Mouse (Mus musculus) lung, postnatal 10 days (tissue): ENCODE data around the gene Spr.
"Not testable (repeated sequence)": the region's sequence is repeated elsewhere in the genome, so short reads cannot be mapped to it uniquely, and the experiment has no call there.

ENCODE experiments used
- DNase-seq: peaks from one replicate; pipeline ENCODE4 v3.0.0; 2021

The Spr gene

DNA sequence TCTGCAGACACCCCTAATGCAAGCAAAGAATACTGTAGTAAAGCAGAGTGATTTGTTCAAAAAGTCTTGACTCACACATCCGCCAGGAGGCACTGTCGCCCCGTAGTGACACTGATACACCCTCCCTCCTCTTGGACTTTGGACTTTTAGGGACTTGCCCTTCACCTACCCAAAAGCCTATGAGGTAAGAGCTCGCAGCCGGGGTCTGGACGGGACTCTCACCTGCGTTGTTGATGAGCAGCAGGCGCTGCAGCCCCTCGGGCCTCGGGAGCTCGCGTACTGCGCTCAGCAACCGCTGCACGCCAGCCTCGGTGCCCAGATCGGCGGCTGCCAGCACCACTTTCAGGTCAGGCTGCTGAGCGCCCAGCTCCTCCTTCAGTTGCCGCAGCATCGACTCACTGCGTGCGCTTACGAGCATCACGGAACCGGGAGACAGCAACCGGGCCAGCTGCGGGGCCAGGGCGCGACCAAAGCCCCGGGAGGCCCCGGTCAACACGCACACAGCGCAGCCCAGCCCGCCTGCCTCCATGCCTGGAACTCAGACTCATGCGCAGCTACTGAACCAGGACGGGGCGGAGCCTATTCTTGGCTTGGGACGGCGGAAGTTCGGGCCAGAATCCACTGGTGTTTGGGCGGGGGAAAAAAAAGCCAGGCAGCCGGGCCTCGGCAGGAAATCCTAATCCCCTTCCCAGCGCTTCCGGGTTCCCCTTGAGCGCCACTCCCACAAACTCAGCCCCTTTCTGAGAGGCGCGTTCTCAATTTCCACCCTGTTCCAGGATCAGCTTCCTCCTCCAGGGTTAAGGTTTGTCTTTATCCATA, at the start of gene Spr:
TSS of gene Spr (minus strand) at position 550 of the 819 bp plus-strand sequence.
- DNase-seq, result peak; percentile 98

DNA sequence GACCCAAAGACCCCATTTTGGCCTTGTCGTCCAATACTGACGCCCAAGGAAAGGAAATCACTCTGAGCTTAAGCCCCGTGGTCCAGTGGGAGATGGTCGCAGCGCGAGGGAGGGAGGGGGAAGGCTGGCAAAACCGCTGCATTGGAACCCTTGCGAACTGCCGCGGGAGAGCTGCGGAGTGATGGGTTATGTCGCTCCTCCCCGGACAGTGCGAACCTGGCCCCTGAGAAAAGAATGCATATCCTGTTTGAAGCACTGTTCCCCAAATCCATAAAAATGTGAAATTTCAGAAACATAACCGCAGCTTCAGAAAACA, 49.1 kb upstream of the Spr start:
- no peak for DNase-seq

DNA sequence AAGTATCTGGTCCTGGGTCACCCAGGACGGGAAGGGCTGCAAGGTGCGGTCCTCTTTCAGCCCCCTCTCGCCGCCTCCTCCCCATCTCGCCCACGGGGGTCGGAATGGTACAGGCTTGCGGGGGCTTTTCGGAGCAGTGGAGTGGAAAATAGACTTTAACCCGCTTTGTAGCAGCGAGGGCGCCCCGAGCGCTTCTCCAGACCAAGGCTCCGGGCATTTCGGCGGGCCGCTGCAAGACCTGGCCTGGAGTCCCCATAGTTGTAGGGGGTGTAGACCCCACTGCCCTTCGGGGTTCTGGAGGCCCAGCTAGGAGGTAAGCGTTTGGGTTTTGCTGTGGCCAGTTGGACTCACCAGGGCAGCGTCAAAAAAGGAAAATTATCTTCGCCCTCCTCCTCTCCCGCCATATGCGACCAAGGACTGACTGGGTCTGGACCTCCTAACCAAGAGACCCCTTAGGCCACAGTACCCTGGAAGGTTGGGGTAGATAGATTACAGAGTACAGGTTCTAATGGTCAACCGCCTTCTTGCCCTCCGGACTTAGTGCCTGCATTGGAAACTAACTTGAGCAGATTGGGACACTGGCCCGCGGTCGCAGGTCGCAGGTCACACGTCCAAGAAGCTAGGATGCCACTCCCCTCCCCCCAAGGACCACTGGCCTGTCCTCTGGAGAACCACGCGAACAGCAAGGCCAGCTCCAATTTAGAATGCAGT, 48.6 kb upstream of the Spr start:
- no peak for DNase-seq

DNA sequence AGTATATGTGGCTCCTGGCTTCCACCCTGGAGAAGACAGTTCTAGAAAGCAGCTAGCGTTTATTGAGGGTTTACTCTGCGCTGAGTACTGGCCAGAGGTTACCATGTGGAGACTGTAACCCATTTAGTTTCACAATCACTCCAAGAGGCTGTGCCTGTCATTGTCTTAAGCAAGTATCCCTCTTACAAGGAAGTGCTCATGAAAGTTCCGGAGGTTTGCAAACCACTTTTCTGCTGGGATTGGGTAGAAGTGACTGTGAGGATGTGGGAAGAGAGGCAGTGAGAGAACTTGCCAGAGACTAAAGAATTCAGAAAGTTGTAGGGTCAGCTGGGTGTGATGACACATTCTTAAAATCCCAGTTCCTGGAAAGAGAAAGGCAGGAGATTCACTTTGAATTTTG, 46.4 kb upstream of the Spr start:
- no peak for DNase-seq

DNA sequence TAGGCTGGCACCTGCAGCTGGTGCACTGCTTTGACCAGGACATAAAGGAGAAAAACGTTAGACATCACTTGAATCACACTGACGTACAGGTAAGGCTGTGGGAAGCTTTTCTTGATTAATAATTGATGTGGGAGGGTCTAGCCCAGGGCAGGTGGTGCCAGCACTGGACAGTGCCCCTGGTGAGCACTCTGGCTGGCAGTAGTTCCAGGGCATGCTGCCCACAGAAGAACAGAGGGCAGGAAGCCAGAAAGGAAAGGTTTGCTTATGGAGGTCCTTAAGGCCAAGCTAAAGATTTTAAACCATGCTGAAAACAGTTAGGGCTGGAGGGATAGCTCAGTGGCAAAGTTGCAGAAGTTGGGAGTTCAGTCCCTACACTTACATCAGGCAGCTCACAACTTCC, 42.5 kb upstream of the Spr start:
- no peak for DNase-seq

DNA sequence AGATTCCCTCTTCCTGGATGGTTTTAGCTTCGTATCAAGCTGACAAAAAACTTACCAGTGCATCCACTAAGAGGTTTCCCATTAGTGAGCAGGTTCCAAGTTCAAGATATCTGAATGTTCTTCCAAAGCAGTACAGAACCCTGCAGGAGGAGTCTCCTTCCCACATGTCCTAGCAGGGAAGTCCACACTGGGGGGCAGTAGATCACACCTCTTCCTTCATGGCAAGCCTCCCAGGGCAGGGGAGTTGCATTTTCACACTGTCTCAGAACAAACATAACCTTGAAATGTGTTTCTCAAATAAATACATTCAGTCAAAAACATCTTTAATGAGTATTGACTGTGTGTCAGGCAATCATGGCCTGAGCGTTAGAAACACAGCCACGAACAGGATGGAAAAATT, 42.0 kb upstream of the Spr start:
- no peak for DNase-seq

DNA sequence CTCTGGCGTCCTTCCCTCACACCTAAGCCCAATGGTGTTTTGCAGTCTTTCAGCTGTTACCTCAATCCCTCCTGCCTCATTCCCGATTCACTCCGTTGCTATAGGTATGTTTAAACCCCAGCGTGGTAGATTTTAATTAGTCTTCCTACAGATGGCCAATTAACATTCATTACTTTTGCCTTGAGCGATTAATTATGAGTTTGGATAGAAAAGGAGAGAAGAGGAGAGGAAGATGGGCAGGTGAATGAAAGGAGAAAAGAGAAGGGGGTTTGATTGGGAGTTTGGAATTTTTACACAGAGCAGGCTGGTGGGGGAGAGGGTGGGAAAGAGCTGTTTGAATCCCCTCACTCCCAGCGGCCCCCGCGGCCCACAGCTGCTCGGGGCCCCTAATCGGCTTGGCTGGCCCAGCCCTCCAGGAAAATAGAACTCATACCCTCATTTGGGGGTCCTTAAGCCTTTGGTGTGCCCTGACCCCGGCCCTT, 27.9 kb upstream of the Spr start:
- DNase-seq, result no peak

DNA sequence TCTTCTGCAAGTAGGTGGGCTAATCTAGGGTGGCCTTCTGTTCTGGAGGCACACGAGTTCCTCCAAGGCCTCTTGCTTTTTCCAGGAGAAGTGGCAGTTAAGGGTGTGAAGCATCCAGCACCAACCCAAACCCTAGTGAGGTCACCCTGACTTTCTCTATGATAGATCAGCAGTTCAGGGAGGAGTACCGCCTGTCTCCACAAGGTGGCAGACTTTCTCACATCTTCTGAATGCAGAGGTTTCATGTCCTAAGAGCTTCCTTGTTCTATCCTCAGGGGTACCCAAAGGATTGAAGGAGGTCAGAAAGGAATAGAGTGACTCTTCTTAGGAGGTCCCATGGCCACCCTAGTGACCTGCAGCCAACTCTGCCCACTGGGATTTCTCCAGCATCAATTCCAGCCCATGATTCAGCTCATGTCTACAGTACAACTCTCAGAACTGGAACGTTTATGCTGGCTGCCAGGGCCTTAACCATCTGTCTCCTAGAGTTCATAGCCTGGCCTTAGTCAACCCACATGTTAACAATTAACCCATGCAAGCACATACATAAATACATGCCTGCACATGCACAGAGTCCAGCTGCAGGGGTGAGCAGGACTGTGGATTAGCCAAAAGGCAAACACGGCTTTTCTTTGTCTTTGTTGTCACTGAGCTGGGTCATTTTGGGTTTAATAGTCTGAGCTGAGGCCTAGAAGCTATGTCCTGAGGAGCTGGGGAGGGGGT, 22.8 kb upstream of the Spr start:
- peak; percentile 82 for DNase-seq

DNA sequence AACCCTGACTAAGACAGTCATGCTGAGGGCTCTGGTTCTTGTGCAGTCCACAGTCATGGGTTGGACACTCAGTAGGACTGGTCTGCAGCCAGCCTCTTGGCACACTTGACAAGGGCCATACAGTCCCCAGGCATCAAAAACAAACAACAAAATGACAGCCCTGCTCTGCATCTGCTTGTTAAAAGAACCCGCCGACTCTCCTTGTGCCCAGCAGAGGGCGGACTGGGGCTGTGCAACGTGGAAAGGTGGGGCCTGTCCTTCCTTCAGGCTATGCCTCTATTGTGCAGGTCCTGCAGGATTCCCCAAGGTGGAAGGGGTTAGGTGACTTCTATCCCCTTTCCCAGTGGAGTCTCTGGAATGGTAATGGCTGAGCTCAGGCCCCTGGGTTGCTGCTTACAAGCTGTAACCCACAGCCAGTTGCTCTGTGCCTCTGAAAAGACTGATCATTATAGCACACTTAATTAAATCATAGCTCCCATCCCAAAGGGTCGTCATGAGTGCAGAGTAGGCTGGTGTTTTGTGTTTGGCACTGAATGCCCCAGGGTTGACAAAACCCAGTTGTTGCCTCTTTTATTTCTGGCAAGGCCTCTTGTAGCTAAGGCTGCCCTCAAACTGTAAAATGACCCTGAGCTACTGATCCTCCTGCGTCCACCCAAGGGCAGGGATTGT, 21.7 kb upstream of the Spr start:
- peak; percentile 64 for DNase-seq

DNA sequence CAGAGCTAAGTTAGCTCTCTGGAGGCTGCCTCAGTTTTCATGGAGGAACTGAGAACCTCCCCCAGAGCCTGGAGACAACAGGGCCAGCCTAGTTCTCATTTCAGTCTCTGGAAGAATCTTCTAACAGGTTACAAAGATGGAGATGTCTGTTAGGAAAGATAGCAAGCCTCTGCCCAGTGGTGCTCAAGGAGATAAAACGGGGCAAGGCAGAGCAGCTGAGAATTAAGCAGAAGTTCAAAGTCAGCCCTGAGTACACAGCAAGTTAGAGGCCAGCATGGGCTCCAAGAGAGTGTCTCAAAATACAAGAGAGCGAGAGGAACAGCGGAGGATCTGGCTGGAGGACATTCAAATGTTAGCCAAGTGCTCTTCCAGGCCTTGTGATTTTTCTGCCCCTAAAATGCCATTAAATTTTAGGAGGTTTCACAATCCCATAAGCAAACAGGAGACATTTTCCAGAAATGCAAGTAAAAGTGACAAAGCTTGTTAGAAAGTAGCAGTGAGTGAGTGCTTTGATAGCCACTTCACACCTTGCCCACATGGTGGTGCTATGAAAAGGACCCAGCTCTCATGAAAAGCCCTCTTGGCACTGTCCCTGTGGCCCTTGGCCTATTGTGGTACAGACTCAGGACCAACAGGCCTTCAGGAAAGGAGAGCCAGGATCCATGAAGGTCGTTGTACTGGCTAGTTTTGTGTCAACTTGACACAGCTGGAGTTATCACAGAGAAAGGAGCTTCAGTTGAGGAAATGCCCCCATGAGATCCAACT, 20.7 kb upstream of the Spr start:
- peak; percentile 20 for DNase-seq

DNA sequence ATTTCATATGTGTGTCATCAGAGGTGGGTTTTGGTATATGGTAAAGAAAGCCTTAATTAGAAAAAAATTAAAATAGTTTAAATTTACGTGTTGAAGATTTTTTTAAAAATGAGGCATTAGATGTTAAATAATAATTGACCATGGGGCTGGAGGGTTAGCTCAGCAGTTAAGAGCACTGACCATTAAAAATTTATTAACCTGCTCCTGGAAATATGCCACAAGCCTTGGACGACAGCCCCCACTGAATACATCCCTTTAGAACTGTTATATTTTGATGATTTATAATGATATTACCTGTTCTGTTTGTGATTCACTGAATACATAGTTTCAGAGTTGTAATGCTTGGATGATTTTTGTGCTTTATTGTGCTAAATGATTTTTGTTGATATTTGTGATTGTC, 19.0 kb upstream of the Spr start:
- DNase-seq, result not testable (repeated sequence)

DNA sequence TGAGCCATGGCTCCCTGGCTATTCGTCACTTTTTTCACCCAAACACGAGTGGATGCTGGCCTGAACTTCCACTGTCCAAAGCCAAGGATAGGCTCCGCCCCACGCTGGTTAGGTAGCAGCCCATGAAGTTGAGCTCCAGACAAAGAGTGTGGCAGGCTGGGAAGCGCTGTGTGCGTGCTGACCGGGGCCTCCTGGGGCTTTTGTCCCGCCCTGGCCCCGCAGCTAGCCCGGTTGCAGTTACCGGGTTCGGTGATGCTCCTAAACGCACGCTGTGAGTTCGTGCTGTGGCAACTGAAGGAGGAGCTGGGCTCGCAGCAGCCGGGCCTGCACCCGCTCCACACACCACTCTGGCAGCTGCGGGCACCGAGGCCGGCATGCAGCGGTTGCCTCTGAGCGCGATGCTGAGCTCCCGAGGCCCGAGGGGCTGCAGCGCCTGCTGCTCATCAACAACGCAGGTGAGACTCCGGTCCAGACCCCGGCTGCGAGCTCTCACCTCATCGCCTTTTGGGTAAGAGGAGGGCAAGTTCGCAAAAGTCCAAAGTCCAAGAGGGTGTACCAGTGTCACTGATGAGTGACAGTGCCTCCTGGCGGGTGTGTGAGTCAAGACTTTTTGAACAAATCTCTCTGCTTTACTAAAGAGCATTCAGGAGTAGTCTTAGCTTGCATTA, 17.4 kb upstream of the Spr start:
- peak; percentile 76 for DNase-seq

DNA sequence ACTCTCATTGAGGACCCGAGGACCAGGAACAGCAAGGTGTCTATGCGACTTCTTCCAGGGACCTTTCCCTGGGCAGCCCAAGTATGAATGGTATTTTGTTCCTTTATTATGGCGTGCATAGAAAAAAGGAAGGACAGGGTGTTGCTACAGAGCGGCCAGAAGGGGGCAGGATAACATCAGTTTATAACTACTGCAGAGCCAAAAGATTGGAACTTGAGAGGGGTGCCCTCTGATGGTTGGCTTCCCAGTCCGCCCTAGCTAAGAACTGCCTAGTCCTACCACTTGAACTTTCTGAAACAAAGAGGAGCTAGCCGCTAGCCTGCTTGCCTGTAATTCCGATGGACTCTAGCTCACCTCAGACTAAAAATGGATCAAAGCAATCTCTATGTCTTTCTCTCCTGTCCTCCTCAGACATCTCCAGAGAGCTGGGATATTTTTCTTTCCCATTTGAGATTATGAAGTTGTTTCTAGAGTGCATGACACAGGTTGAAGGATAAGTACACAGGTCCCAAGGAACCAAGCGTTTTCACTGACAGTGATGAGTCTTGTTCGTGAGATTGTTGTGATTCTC, 16.5 kb upstream of the Spr start:
- peak; percentile 88 for DNase-seq

DNA sequence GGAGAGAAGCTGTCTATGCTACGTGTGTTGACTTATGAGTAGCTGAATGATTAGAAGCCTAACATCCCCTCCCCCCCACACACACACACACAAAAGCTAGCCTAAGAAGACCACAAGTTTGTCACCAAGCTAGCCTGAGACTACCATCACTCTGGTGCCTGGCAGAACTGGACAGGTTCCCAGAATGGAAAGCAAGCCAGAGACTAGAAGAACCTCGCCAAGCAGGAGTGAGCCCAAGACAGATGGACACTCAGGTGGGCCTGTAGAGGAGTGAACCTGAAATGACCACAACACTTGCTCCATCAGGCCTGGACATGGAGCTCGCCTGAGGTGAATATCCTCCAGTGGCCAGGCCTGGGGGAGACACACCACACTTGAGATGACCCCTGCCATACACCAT, 12.8 kb upstream of the Spr start:
- DNase-seq, result no peak

DNA sequence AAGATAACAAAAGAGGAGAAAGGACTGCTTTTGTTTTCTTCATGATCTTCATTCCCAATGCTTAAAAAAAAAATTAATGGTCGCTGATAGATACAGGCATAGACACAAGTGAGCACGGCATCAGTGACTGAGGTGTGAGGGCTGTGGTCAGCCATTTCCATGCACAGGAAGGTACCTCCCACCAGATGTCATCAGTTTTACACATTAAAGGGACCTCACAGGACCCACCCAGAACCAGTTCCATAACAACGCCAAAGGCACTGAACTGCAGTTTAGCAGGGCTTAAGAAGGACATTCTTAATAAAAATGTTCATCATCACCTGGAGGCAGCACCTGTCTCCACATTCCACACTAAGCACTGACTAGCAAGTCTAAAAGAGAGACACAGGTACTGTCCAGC, 10.1 kb upstream of the Spr start:
- DNase-seq, result no peak

DNA sequence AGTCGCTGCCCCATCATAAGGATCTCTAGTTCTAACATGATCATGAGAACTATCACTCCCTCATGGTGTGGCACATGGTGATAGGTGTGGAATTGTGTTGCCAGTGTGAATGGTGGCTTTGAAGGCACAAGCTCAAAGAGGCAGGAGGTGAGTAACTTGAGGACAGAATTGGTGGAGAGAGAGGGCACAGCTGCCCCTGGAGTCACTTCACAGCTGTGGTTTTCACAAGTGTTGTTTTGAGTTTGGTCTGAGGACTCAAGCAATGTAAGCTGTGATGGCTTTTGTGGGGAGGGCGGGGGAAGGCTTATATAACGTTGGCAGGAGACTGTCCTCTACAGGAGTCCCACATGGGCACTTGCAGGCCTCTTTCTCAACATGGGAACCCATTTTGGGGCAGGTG, 6.9 kb upstream of the Spr start:
- DNase-seq, result no peak

DNA sequence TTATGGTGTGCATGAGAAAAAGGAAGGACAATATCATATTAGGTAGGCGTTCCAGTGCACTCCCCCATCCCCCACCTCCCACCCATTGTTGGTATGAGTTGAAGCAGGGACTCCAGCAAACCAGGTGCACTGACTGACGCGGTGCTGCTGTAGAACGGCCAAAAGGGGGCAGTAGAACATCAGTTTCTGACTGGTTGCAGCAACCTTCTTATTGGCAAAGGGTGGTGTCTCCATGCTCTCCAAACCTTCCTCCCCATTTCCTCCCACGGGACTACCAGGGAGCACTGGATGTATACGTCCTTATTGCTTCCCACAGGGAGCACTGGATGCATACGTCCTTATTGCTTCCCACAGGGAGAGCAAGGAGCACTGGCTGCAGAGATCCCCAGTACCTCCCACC, 3.4 kb upstream of the Spr start:
- DNase-seq, result peak; percentile 78

DNA sequence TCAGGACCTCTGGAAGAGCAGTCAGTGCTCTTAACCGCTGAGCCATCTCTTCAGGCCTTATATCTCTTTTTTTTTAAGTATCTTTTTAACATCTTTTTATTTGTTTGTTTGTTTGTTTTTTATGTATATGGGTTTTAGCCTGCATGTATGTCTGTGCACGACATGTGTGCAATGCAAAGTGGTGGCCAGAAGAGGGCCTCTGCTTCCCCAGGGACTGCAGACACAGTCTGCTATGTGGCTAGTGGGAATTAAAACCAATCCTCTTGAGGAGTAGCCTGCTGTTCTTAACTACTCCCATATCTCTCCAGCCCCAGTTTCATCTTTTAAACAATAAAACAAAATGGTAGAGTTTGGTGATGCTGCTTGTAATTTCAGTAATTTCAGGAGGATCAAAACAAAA, 2.0 kb upstream of the Spr start:
- DNase-seq, result no peak

DNA sequence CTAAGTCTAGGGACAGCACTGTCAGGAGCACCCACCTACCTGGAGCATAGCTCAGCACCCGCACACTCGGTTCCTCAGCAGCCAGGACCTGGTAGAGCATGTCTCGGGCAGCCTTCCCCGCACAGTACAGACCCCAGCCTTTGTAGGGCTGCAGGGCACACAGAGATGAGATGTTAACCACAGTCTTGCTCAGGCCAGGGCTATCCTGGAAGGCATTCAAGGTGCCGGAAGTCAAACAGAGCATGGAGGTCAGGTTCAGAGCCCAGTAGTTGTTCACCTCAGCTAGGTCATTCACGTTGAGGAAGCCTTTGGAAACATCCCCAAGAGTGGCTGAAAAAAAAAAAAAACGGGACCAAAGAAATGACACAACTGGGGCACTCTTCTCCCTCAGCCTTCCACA, 782 bp downstream of the Spr start:
- DNase-seq, result not testable (repeated sequence)

DNA sequence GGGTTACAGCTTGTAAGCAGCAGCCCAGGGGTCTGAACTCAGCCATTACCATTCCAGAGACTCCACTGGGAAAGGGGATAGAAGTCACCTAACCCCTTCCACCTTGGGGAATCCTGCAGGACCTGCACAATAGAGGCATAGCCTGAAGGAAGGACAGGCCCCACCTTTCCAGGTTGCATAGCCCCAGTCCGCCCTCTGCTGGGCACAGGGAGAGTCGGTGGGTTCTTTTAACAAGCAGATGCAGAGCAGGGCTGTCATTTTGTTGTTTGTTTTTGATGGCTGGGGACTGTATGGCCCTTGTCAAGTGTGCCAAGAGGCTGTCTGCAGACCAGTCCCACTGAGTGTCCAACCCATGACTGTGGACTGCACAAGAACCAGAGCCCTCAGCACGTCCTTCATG, 4.8 kb downstream of the Spr start:
- peak; percentile 35 for DNase-seq

DNA sequence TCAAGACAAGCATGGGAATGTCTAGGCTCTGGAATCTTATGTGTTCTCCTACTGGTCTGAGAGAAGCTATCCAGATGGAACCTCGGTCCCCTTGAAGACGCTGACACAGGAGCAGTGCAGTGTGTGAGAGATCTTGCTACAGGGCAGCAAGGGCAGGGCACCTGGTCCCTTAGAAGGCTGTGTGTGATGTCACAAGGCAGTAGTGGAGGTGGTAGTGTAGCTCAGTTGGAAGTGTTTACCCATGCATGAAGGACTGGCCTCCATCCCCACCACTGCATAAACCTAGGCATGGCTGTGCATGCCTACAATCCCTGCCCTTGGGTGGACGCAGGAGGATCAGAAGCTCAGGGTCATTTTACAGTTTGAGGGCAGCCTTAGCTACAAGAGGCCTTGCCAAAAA, 5.3 kb downstream of the Spr start:
- DNase-seq, result not testable (repeated sequence)

DNA sequence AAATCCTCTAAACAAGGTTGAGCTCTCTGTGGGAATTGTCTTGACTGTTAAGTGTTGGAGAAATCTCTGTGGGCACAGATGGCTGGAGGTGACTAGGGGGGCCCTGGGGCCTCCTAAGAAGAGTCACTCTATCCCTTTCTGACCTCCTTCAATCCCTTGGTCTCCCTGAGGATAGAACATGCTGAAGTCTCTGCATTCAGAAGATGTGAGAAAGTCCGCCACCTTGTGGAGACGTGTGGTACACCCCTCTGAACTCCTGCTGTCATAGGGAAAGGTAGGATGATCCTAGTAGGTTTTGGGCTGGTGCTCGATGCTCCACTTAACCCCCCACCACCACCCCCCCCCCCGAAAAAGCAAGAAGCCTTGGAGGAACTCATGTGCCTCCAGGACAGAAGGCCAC, 5.9 kb downstream of the Spr start:
- peak; percentile 84 for DNase-seq
